8 mouse cellular contexts compared by ENCODE assay signal in the genomic region with DNA sequence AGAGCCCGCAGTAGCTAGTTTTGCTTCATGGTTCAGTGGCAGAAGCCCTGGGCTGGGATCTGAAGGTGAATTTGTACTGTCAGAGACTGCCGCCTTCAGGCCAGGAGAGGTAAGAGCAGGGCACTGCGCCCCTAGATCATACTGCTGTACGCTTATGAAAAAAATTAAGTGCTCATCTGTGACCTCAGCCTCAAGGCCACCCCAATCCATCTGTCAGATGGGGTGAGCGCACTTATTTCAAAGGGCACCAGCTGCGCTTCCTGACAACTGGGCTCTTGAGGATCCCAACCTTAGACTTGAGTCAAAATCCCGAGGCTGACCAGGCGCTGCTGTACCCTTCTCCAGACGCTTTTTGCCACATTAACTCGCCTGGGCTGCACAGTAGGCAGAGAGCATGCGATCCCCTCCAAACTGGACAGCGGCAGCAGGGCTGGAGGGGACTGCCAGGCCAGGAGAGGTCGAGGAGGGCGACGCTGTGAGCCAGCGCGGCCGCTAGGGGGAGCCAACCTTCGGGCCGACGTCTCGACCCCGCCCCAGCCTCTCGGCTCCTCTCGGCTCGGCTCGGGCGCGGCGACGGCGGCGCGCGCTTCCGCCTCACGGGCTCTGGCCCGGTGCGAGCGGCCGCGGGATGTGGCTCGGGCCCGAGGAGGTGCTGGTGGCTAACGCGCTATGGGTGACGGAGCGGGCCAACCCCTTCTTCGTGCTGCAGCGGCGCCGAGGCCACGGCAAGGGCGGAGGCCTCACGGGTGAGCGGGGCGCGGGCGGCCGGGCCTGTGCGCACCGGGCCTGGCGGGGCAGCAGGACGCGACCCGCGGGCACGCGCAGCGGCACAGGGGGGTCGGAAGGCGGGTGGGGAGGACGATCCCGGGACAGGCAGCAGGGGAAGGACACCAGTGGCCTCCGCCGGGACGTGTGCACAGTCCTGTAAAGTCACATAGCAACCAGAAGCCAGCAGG. TPM values are rescaled to one million over a fixed set of nuclear protein-coding genes. Genes with fewer than 3 reads are reported as not detected.
DNase-seq lines count a peak whose midpoint lies in the region; ATAC-seq and TF ChIP-seq lines count a peak whose summit lies in the region.

A gene (plus strand): TSS at position 586 of the 956 bp plus-strand sequence.

- DNase-seq in CH12.LX (ENCODE audit: extremely low read depth), result peak; percentile 86
- peak; percentile 78 for DNase-seq in c-Kit-positive CD71-positive TER-119-negative erythroid progenitor cells, embryonic 14.5 days (ENCODE audit: low read depth)
- DNase-seq in heart, postnatal 0 days (ENCODE audit: low spot score), result peak; percentile 93
- peak; percentile 95 to 96 for DNase-seq in kidney, postnatal 4 days

- H3K4me1 ChIP-seq in CH12.LX (ENCODE audit: control insufficient read depth in 1 of 2, insufficient read depth in 2 of 2), result peaks cover 8 to 23% of the 10 kb centered on the region in 2 experiments
- H3K4me1 ChIP-seq in forebrain, embryonic 12.5 days, result peaks cover 24% of the 10 kb centered on the region
- H3K4me1 ChIP-seq in heart, postnatal 0 days (ENCODE audit: control insufficient read depth, insufficient read depth), result peaks cover 8% of the 10 kb centered on the region; the same call in 1 of the 2 replicates
- H3K4me1 ChIP-seq in liver, embryonic 16.5 days (ENCODE audit: control insufficient read depth, low read depth, low read length), result peaks cover 34% of the 10 kb centered on the region
- H3K4me1 ChIP-seq in neural tube, embryonic 13.5 days (replicated peaks), result peaks cover 23% of the 10 kb centered on the region
- peaks cover 10% of the 10 kb centered on the region for H3K4me1 ChIP-seq in testis, adult 2 months (ENCODE audit: control insufficient read depth, insufficient read depth, low read length)

- in situ Hi-C loops in CH12.LX (cut with MboI; ENCODE audit: low pct_ligation_motif_present, low pct_unique_long_range_greater_than_20kb, low sequenced_read_pairs), result loop anchor here (5.0 to 10.0 kb wide), 2 partner anchors 149 to 234 kb away; no protein-coding TSS in a partner anchor

- peak; percentile 94 for ATAC-seq in forebrain, embryonic 12.5 days (ENCODE audit: low FRiP score)
- ATAC-seq in heart, postnatal 0 days (ENCODE audit: insufficient read depth, low read depth), result peak; percentile 92
- ATAC-seq in liver, embryonic 16.5 days (ENCODE audit: low read depth), result peak; percentile 93
- peak; percentile 95 for ATAC-seq in neural tube, embryonic 13.5 days (ENCODE audit: low read depth)

- peak within 1 kb of the TSS; percentile 8; the same call in 1 of the 2 replicates for H3K27ac ChIP-seq in CH12.LX (ENCODE audit: insufficient read depth, low read depth)
- peak within 1 kb of the TSS; percentile 78 for H3K27ac ChIP-seq in forebrain, embryonic 12.5 days
- peak within 1 kb of the TSS; percentile 91 for H3K27ac ChIP-seq in heart, postnatal 0 days (ENCODE audit: low read depth)
- peak within 1 kb of the TSS; percentile 74 for H3K27ac ChIP-seq in liver, embryonic 16.5 days (ENCODE audit: low read length)
- peak within 1 kb of the TSS; percentile 92 for H3K27ac ChIP-seq in neural tube, embryonic 13.5 days (replicated peaks)
- H3K27ac ChIP-seq in testis, adult 2 months (ENCODE audit: control insufficient read depth, insufficient read depth, low read depth, low read length), result peak within 1 kb of the TSS; percentile 70

- TF ChIP-seq EP300 in CH12.LX (IDR thresholded peaks at IDR 0.05; ENCODE audit: low read length), result no peak
- no peak for TF ChIP-seq EP300 in heart, postnatal 0 days (IDR thresholded peaks at IDR 0.05; ENCODE audit: low read depth)

- TF ChIP-seq POLR2A in CH12.LX (IDR thresholded peaks at IDR 0.05; ENCODE audit: low read depth, low read length), result peak; percentile 83
- TF ChIP-seq POLR2A in testis, adult 2 months (IDR thresholded peaks at IDR 0.05; ENCODE audit: control insufficient read depth, low read depth, low read length), result peak; percentile 72

- H3K4me3 ChIP-seq in CH12.LX (replicated peaks in 1 of 3; ENCODE audit: low read depth in 2 of 3, low read length in 2 of 3, poor library complexity in 1 of 3), result peak within 1 kb of the TSS; percentile 88 to 100 (median 90)
- peak within 1 kb of the TSS; percentile 92 for H3K4me3 ChIP-seq in forebrain, embryonic 12.5 days (replicated peaks)
- H3K4me3 ChIP-seq in heart, postnatal 0 days (ENCODE audit: low read depth, low read length), result peak within 1 kb of the TSS; percentile 96
- H3K4me3 ChIP-seq in liver, embryonic 16.5 days (ENCODE audit: low read depth, low read length), result peak within 1 kb of the TSS; percentile 83
- peak within 1 kb of the TSS; percentile 65 for H3K4me3 ChIP-seq in neural tube, embryonic 13.5 days
- peak within 1 kb of the TSS; percentile 84 for H3K4me3 ChIP-seq in testis, adult 2 months (ENCODE audit: control insufficient read depth, low read depth, low read length)

- peaks cover 5 to 29% of the 10 kb centered on the region in 2 experiments for H3K36me3 ChIP-seq in CH12.LX (replicated peaks in 1 of 2; ENCODE audit: control insufficient read depth in 1 of 2, insufficient read depth in 1 of 2, low read length in 1 of 2)
- H3K36me3 ChIP-seq in forebrain, embryonic 12.5 days (replicated peaks), result peaks cover 7% of the 10 kb centered on the region
- peaks cover 6% of the 10 kb centered on the region; the same call in 1 of the 2 replicates for H3K36me3 ChIP-seq in heart, postnatal 0 days (replicated peaks; ENCODE audit: control insufficient read depth, insufficient read depth, low read length)
- H3K36me3 ChIP-seq in liver, embryonic 16.5 days (ENCODE audit: control insufficient read depth, insufficient read depth), result peaks cover 4% of the 10 kb centered on the region; the same call in 1 of the 2 replicates
- peaks cover 10% of the 10 kb centered on the region for H3K36me3 ChIP-seq in neural tube, embryonic 13.5 days
- H3K36me3 ChIP-seq in testis, adult 2 months (ENCODE audit: control insufficient read depth, insufficient read depth, low read length), result no peaks in the 10 kb centered on the region

- peak within 1 kb of the TSS; percentile 73 for H3K4me2 ChIP-seq in CH12.LX (ENCODE audit: insufficient read depth, low read depth, poor library complexity, severe bottlenecking)
- H3K4me2 ChIP-seq in forebrain, embryonic 12.5 days, result peak within 1 kb of the TSS; percentile 81
- H3K4me2 ChIP-seq in heart, postnatal 0 days (ENCODE audit: low read depth, low read length), result peak within 1 kb of the TSS; percentile 87
- H3K4me2 ChIP-seq in liver, embryonic 16.5 days (ENCODE audit: low read depth, low read length), result peak within 1 kb of the TSS; percentile 93
- H3K4me2 ChIP-seq in neural tube, embryonic 13.5 days, result peak within 1 kb of the TSS; percentile 83

- H3K27me3 ChIP-seq in CH12.LX (replicated peaks), result peaks cover 2% of the 10 kb centered on the region
- H3K27me3 ChIP-seq in forebrain, embryonic 12.5 days, result no peaks in the 10 kb centered on the region
- no peaks in the 10 kb centered on the region for H3K27me3 ChIP-seq in heart, postnatal 0 days (ENCODE audit: control insufficient read depth, insufficient read depth, low read length)
- no peaks in the 10 kb centered on the region for H3K27me3 ChIP-seq in liver, embryonic 16.5 days (ENCODE audit: control insufficient read depth, insufficient read depth, low read depth, low read length)
- H3K27me3 ChIP-seq in neural tube, embryonic 13.5 days, result no peaks in the 10 kb centered on the region
- H3K27me3 ChIP-seq in testis, adult 2 months (ENCODE audit: control insufficient read depth, insufficient read depth, low read length), result no peaks in the 10 kb centered on the region

- peak within 1 kb of the TSS; percentile 76 for H3K9ac ChIP-seq in CH12.LX (ENCODE audit: insufficient read depth, low read depth)
- H3K9ac ChIP-seq in forebrain, embryonic 12.5 days, result peak within 1 kb of the TSS; percentile 98
- H3K9ac ChIP-seq in heart, postnatal 0 days (replicated peaks; ENCODE audit: low read depth, low read length), result peak within 1 kb of the TSS; percentile 99
- peak within 1 kb of the TSS; percentile 95 for H3K9ac ChIP-seq in liver, embryonic 16.5 days (ENCODE audit: low read depth, low read length)
- peak within 1 kb of the TSS; percentile 92 for H3K9ac ChIP-seq in neural tube, embryonic 13.5 days

- under 1% methylated on average over 71 of the region's 77 CpGs for WGBS in forebrain, embryonic 12.5 days
- under 1% methylated on average over 63 of the region's 77 CpGs for WGBS in heart, postnatal 0 days
- under 1% methylated on average over 76 of the region's 77 CpGs for WGBS in liver, embryonic 16.5 days (ENCODE audit: insufficient replicate concordance)
- under 1% methylated on average over 77 of the region's 77 CpGs for WGBS in neural tube, embryonic 13.5 days

- dilution Hi-C loops in CH12.LX (cut with MboI; ENCODE audit: extremely low pct_ligation_motif_present, extremely low pct_unique_long_range_greater_than_20kb, low sequenced_read_pairs), result no loop called here

- H3K9me3 ChIP-seq in CH12.LX (replicated peaks; ENCODE audit: low read length), result no peaks in the 10 kb centered on the region
- H3K9me3 ChIP-seq in forebrain, embryonic 12.5 days, result no peaks in the 10 kb centered on the region
- H3K9me3 ChIP-seq in heart, postnatal 0 days (replicated peaks; ENCODE audit: control insufficient read depth, low read length), result no peaks in the 10 kb centered on the region
- no peaks in the 10 kb centered on the region for H3K9me3 ChIP-seq in liver, embryonic 16.5 days (replicated peaks; ENCODE audit: control insufficient read depth, low read length)
- no peaks in the 10 kb centered on the region for H3K9me3 ChIP-seq in neural tube, embryonic 13.5 days

- TF ChIP-seq CTCF in CH12.LX (conservative IDR thresholded peaks at IDR 0.05 in 1 of 2, IDR thresholded peaks at IDR 0.05 in 1 of 2; ENCODE audit: low read depth in 2 of 2, low read length in 2 of 2), result peak; percentile 56 to 93
- TF ChIP-seq CTCF in heart, postnatal 0 days (IDR thresholded peaks at IDR 0.05; ENCODE audit: low read depth), result peak; percentile 83
- peak; percentile 95 for TF ChIP-seq CTCF in testis, adult 2 months (IDR thresholded peaks at IDR 0.05; ENCODE audit: control insufficient read depth, insufficient read depth, insufficient replicate concordance, low read depth, low read length)

- H3K79me2 ChIP-seq in CH12.LX (replicated peaks; ENCODE audit: control insufficient read depth, extremely low read depth, insufficient read depth, poor library complexity, severe bottlenecking), result peaks cover 5% of the 10 kb centered on the region; the same call in 1 of the 2 replicates

- TF ChIP-seq RAD21 in CH12.LX (IDR thresholded peaks at IDR 0.05; ENCODE audit: low read depth, low read length), result peak; percentile 75

RNA-seq across cellular contexts. Expression of the gene that starts here (rescaled TPM):
- total RNA-seq in CH12.LX (2012; rRNA removed), result 23.1 and 27.9 TPM in 2 replicates
- 12.8 and 14.1 TPM in 2 replicates for total RNA-seq in CH12.LX (2014; rRNA removed)
- 26.7 and 28.6 TPM in 2 replicates for polyA plus RNA-seq in CH12.LX (2012; ENCODE audit: insufficient read length, low read depth)
- polyA plus RNA-seq in forebrain, embryonic 12.5 days (2016; fragmentation: Nextera tagmentation; extraction: Ambion mirVana), result 38.3 and 39.2 TPM in 2 replicates
- total RNA-seq in heart, postnatal 0 days (2014; rRNA removed; ENCODE audit: low replicate concordance), result 37.6 and 49.0 TPM in 2 replicates
- polyA plus RNA-seq in heart, postnatal 0 days (2015; fragmentation: Nextera tagmentation; extraction: Ambion mirVana), result 18.2 and 18.4 TPM in 2 replicates
- 12.9 and 13.1 TPM in 2 replicates for polyA plus RNA-seq in liver, embryonic 16.5 days (2015; fragmentation: Nextera tagmentation; extraction: Ambion mirVana)
- 36.1 and 39.2 TPM in 2 replicates for polyA plus RNA-seq in neural tube, embryonic 13.5 days (2015; fragmentation: Nextera tagmentation; extraction: Ambion mirVana)
- polyA plus RNA-seq in testis, adult 2 months (2012; rRNA removed), result 10.9 and 12.5 TPM in 2 replicates

Comparison
In these comparisons a context has a peak if more than half of its experiments do, and no peak if none do; other contexts are left out.
1. Peak in every context shown above with its lines: DNase-seq, ATAC-seq, H3K4me3 ChIP-seq and H3K27ac ChIP-seq.
2. H3K27ac ChIP-seq: peak in every context shown above with its lines; median percentile 92 in neural tube, embryonic 13.5 days; 91 in heart, postnatal 0 days; 78 in forebrain, embryonic 12.5 days; 74 in liver, embryonic 16.5 days; 70 in testis, adult 2 months; 8 in CH12.LX.